Mouse (Mus musculus): ENCODE data around the gene Chd5. TPM values are rescaled to one million over a fixed set of nuclear protein-coding genes. Genes with fewer than 3 reads are reported as not detected.

Gene Chd5
- polyA plus RNA-seq, 1 experiment from 2014 or later = 46.7 TPM

- DNase-seq (ENCODE audit: low spot score) (no peak), ATAC-seq (ENCODE audit: low FRiP score) (no peak)
- H3K9ac ChIP-seq = peak overlapping the region; percentile 95
- peak overlapping the region; percentile 97 for H3K4me3 ChIP-seq (replicated peaks; ENCODE audit: low read length)
- H3K9me3 ChIP-seq (ENCODE audit: control insufficient read depth, low read length) = no peaks in the 10 kb centered on the region
- 3% methylated on average over 11 of the region's 11 CpGs for WGBS
- no peak overlapping the region for H3K27ac ChIP-seq
- H3K4me1 ChIP-seq (replicated peaks; ENCODE audit: control insufficient read depth, insufficient read depth, low read length) = peaks cover 12% of the 10 kb centered on the region
- peaks cover 36% of the 10 kb centered on the region for H3K36me3 ChIP-seq (replicated peaks; ENCODE audit: control insufficient read depth, insufficient read depth)
- H3K4me2 ChIP-seq (replicated peaks) = peak overlapping the region; percentile 88
- H3K27me3 ChIP-seq (ENCODE audit: control insufficient read depth, insufficient read depth, low read length) = no peaks in the 10 kb centered on the region
Measured at GRCm38 (mm10) chr4:152326543-152326942, 11.9 kb upstream of the Chd5 start.

GRCm38 (mm10) chr4:152328691-152329090, 9.8 kb upstream of the Chd5 start:
- Histone ChIP-seq H3K27me3 (ENCODE audit: control insufficient read depth, insufficient read depth, low read length) (no peaks in the 10 kb centered on the region), H3K4me3 (replicated peaks; ENCODE audit: low read length) (no peak overlapping the region), H3K4me2 (replicated peaks) (no peak overlapping the region), H3K9ac (no peak overlapping the region), H3K36me3 (replicated peaks; ENCODE audit: control insufficient read depth, insufficient read depth) (peaks cover 58% of the 10 kb centered on the region), H3K9me3 (ENCODE audit: control insufficient read depth, low read length) (no peaks in the 10 kb centered on the region), H3K4me1 (replicated peaks; ENCODE audit: control insufficient read depth, insufficient read depth, low read length) (peaks cover 12% of the 10 kb centered on the region), H3K27ac (no peak overlapping the region)
- DNase-seq (ENCODE audit: low spot score) (no peak), ATAC-seq (ENCODE audit: low FRiP score) (no peak)
- WGBS = 78% methylated on average over 6 of the region's 6 CpGs

- no peak overlapping the region for H3K27ac ChIP-seq
- no peaks in the 10 kb centered on the region for H3K4me1 ChIP-seq (replicated peaks; ENCODE audit: control insufficient read depth, insufficient read depth, low read length)
- H3K9me3 ChIP-seq (ENCODE audit: control insufficient read depth, low read length) = no peaks in the 10 kb centered on the region
- peak; percentile 79 for DNase-seq (ENCODE audit: low spot score)
- no peak overlapping the region for H3K4me2 ChIP-seq (replicated peaks)
- H3K36me3 ChIP-seq (replicated peaks; ENCODE audit: control insufficient read depth, insufficient read depth) = peaks cover 71% of the 10 kb centered on the region
- no peak overlapping the region for H3K9ac ChIP-seq
- WGBS = 30% methylated on average over 2 of the region's 2 CpGs
- no peak overlapping the region for H3K4me3 ChIP-seq (replicated peaks; ENCODE audit: low read length)
- H3K27me3 ChIP-seq (ENCODE audit: control insufficient read depth, insufficient read depth, low read length) = no peaks in the 10 kb centered on the region
- ATAC-seq (ENCODE audit: low FRiP score) = peak; percentile 68
Measured at GRCm38 (mm10) chr4:152332952-152333351, 5.5 kb upstream of the Chd5 start.

DNA sequence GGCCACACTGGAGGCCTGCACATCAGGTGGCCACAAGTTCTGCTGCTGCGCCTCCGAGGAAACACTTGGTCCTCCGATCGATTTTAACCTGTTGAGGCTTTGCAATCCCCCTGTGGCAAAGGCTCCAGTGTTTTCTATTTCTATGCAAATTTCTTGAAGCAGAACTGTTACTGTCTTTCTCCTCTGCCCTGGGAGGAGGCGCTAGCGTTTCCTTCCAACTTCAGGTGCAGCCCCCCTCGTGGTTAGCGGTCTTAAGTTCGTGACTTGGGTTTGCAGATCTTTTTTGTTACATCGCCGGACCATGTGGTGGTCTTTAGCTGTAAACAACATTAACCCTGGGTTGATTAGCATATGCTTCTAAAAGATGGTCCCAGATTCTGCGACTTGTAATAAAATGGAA, 4.9 kb upstream of the Chd5 start:
- H3K36me3 ChIP-seq (replicated peaks; ENCODE audit: control insufficient read depth, insufficient read depth) = peaks cover 66% of the 10 kb centered on the region
- WGBS = 94% methylated on average over 12 of the region's 12 CpGs
- no peaks in the 10 kb centered on the region for H3K9me3 ChIP-seq (ENCODE audit: control insufficient read depth, low read length)
- no peak overlapping the region for H3K4me3 ChIP-seq (replicated peaks; ENCODE audit: low read length)
- no peak overlapping the region for H3K4me2 ChIP-seq (replicated peaks)
- ATAC-seq (ENCODE audit: low FRiP score) = no peak
- H3K4me1 ChIP-seq (replicated peaks; ENCODE audit: control insufficient read depth, insufficient read depth, low read length) = no peaks in the 10 kb centered on the region; the same call in 1 of the 2 replicates
- H3K27me3 ChIP-seq (ENCODE audit: control insufficient read depth, insufficient read depth, low read length) = no peaks in the 10 kb centered on the region
- DNase-seq (ENCODE audit: low spot score) = no peak
- no peak overlapping the region for H3K27ac ChIP-seq
- no peak overlapping the region for H3K9ac ChIP-seq

DNA sequence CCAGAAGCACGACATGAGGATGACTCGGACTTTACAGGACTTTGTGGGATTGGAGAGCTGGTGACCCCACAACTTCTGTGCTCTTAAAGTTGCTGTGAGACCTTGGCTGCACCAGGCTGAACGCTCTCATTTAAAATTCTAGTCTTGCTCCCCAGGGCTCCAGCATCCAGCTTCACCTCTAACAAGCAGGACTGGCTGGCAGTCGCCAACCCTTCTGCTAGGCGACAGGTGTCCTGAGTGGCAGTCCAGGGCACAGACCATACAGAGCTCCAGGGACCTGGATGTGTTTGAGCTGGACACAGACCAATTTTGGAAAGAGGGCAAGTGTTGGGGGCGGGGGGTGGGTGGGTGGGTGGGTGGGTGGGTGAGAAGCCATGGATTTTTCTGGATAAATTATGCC, 679 bp upstream of the Chd5 start:
- Histone ChIP-seq H3K36me3 (replicated peaks; ENCODE audit: control insufficient read depth, insufficient read depth) (peaks cover 25% of the 10 kb centered on the region), H3K9ac (no peak overlapping the region), H3K27me3 (ENCODE audit: control insufficient read depth, insufficient read depth, low read length) (peaks cover 15% of the 10 kb centered on the region), H3K4me3 (replicated peaks; ENCODE audit: low read length) (no peak overlapping the region), H3K27ac (no peak overlapping the region), H3K9me3 (ENCODE audit: control insufficient read depth, low read length) (no peaks in the 10 kb centered on the region), H3K4me1 (replicated peaks; ENCODE audit: control insufficient read depth, insufficient read depth, low read length) (peaks cover 27% of the 10 kb centered on the region), H3K4me2 (replicated peaks) (no peak overlapping the region)
- DNase-seq (ENCODE audit: low spot score) = no peak
- ATAC-seq (ENCODE audit: low FRiP score) = no peak
- 13% methylated on average over 6 of the region's 6 CpGs for WGBS

- Histone ChIP-seq H3K27ac (peak overlapping the region; percentile 83), H3K4me3 (replicated peaks; ENCODE audit: low read length) (peak overlapping the region; percentile 79), H3K4me2 (replicated peaks) (peak overlapping the region; percentile 93), H3K4me1 (replicated peaks; ENCODE audit: control insufficient read depth, insufficient read depth, low read length) (peaks cover 33% of the 10 kb centered on the region), H3K9ac (peak overlapping the region; percentile 92), H3K9me3 (ENCODE audit: control insufficient read depth, low read length) (no peaks in the 10 kb centered on the region), H3K36me3 (replicated peaks; ENCODE audit: control insufficient read depth, insufficient read depth) (peaks cover 9% of the 10 kb centered on the region), H3K27me3 (ENCODE audit: control insufficient read depth, insufficient read depth, low read length) (peaks cover 15% of the 10 kb centered on the region)
- ATAC-seq (ENCODE audit: low FRiP score) (0 out of 2 replicates have a peak, but pooled peaks have one; percentile 15), DNase-seq (ENCODE audit: low spot score) (no peak)
- WGBS = 0% methylated on average over 16 of the region's 26 CpGs
Measured at GRCm38 (mm10) chr4:152339293-152339790, 891 bp downstream of the Chd5 start.

DNA sequence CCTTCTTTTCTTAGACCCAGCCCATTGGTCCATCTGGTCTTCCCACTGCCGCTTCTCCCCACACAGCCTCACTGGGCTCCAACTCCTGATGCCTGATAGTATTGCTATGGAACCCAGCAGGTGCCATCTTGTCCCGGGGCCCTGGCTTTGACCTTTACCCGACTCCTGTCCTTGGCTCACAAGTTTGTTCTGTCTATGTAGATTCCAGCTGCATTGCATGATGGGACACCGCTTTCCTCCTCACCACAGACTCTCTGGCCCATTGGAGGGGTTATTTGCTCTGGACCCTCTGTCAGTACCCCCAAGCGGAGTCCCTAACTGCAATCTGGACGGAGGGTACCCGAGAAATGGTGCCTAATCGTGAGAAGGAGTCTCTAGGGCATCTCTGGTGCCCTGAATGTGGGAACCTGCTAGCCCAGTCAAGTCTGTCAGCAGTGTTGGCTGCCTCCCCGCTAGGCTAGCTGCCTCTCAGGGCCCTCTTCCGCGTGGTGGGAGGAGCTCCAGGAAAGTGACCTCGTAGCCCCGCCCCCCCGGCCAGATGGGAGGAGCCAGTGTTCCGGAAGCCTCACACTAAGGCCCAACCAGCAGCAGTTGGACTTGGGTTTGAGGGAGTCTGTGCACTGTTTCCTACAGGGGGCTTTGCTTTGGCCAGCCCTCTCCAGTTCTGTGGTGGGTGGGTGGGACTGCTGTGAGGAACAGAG, 2.3 kb downstream of the Chd5 start:
- 0 out of 2 replicates have a peak overlapping the region, but pooled peaks have one; percentile 92 for H3K9ac ChIP-seq
- ATAC-seq (ENCODE audit: low FRiP score) (no peak), DNase-seq (ENCODE audit: low spot score) (no peak)
- peaks cover 5% of the 10 kb centered on the region for H3K36me3 ChIP-seq (replicated peaks; ENCODE audit: control insufficient read depth, insufficient read depth)
- H3K27me3 ChIP-seq (ENCODE audit: control insufficient read depth, insufficient read depth, low read length) = peaks cover 15% of the 10 kb centered on the region
- 0 out of 2 replicates have a peak overlapping the region, but pooled peaks have one; percentile 79 for H3K4me3 ChIP-seq (replicated peaks; ENCODE audit: low read length)
- H3K4me2 ChIP-seq (replicated peaks) = peak overlapping the region; percentile 93
- no peak overlapping the region for H3K27ac ChIP-seq
- 37% methylated on average over 15 of the region's 15 CpGs for whole genome bisulfite sequencing
- peaks cover 37% of the 10 kb centered on the region for H3K4me1 ChIP-seq (replicated peaks; ENCODE audit: control insufficient read depth, insufficient read depth, low read length)
- no peaks in the 10 kb centered on the region for H3K9me3 ChIP-seq (ENCODE audit: control insufficient read depth, low read length)

- no peak for ATAC-seq (ENCODE audit: low FRiP score)
- Histone ChIP-seq H3K27me3 (ENCODE audit: control insufficient read depth, insufficient read depth, low read length) (peaks cover 15% of the 10 kb centered on the region), H3K4me1 (replicated peaks; ENCODE audit: control insufficient read depth, insufficient read depth, low read length) (peaks cover 37% of the 10 kb centered on the region), H3K27ac (no peak overlapping the region), H3K4me2 (replicated peaks) (no peak overlapping the region), H3K9me3 (ENCODE audit: control insufficient read depth, low read length) (no peaks in the 10 kb centered on the region), H3K4me3 (replicated peaks; ENCODE audit: low read length) (no peak overlapping the region), H3K9ac (no peak overlapping the region), H3K36me3 (replicated peaks; ENCODE audit: control insufficient read depth, insufficient read depth) (no peaks in the 10 kb centered on the region)
- 6% methylated on average over 5 of the region's 5 CpGs for WGBS
- no peak for DNase-seq (ENCODE audit: low spot score)
Measured at GRCm38 (mm10) chr4:152343296-152343695, 4.8 kb downstream of the Chd5 start.

GRCm38 (mm10) chr4:152344651-152345050, 6.2 kb downstream of the Chd5 start:
- H3K9me3 ChIP-seq (ENCODE audit: control insufficient read depth, low read length) = no peaks in the 10 kb centered on the region
- H3K27ac ChIP-seq = no peak overlapping the region
- H3K27me3 ChIP-seq (ENCODE audit: control insufficient read depth, insufficient read depth, low read length) = peaks cover 15% of the 10 kb centered on the region
- ATAC-seq (ENCODE audit: low FRiP score) = no peak
- no peaks in the 10 kb centered on the region for H3K36me3 ChIP-seq (replicated peaks; ENCODE audit: control insufficient read depth, insufficient read depth)
- no peak for DNase-seq (ENCODE audit: low spot score)
- 58% methylated on average over 7 of the region's 7 CpGs for WGBS
- no peak overlapping the region for H3K4me2 ChIP-seq (replicated peaks)
- no peak overlapping the region for H3K4me3 ChIP-seq (replicated peaks; ENCODE audit: low read length)
- peaks cover 42% of the 10 kb centered on the region for H3K4me1 ChIP-seq (replicated peaks; ENCODE audit: control insufficient read depth, insufficient read depth, low read length)
- no peak overlapping the region for H3K9ac ChIP-seq
